22 mouse cellular contexts compared by ENCODE assay signal in genomic region chr3:156794610-156795009, GRCm38 (mm10).
A peak's percentile ranks its signal among the peaks of the same experiment; 100 is the strongest.
DNase-seq lines count a peak whose midpoint lies in the region; ATAC-seq and TF ChIP-seq lines count a peak whose summit lies in the region.
"Had no signal": no experiment of that assay in that cellular context is flagged by ENCODE, and none has a peak within 500 bp of the region (broad histone marks: within the 10 kb centered on the region; RNA-seq: fewer than 3 reads in every experiment).

No protein-coding gene starts in this region.

- no peak overlapping the region for H3K9ac ChIP-seq in kidney, embryonic 16.5 days (replicated peaks; ENCODE audit: low read length)
- H3K9ac ChIP-seq in embryonic facial prominence, embryonic 11.5 days (replicated peaks; ENCODE audit: low read length), result no peak overlapping the region
- H3K9ac ChIP-seq: embryonic facial prominence, embryonic 15.5 days; liver, embryonic 14.5 days; lung, embryonic 15.5 days; midbrain, embryonic 12.5 days; neural tube, embryonic 12.5 days; stomach, embryonic 15.5 days had no signal

- H3K27ac ChIP-seq in kidney, adult 2 months (ENCODE audit: insufficient read depth, low read depth, low read length), result 0 out of 2 replicates have a peak overlapping the region, but pooled peaks have one; percentile 35
- H3K27ac ChIP-seq in kidney, embryonic 16.5 days (ENCODE audit: low read length), result no peak overlapping the region
- H3K27ac ChIP-seq in embryonic facial prominence, embryonic 11.5 days (replicated peaks; ENCODE audit: low read depth, low read length), result no peak overlapping the region
- H3K27ac ChIP-seq: embryonic facial prominence, embryonic 15.5 days; hindbrain, embryonic 10.5 days; liver, embryonic 14.5 days; lung, embryonic 15.5 days; midbrain, embryonic 12.5 days; neural tube, embryonic 12.5 days; stomach, embryonic 15.5 days had no signal

- no peak overlapping the region for H3K4me3 ChIP-seq in kidney, adult 2 months (ENCODE audit: insufficient read depth, low read depth, low read length)
- no peak overlapping the region for H3K4me3 ChIP-seq in kidney, embryonic 16.5 days (ENCODE audit: low read length)
- no peak overlapping the region for H3K4me3 ChIP-seq in embryonic facial prominence, embryonic 11.5 days (ENCODE audit: low read depth, low read length)
- H3K4me3 ChIP-seq: embryonic facial prominence, embryonic 15.5 days; hindbrain, embryonic 10.5 days; lung, embryonic 15.5 days; midbrain, embryonic 12.5 days; neural tube, embryonic 12.5 days; stomach, embryonic 15.5 days had no signal

- no peak for TF ChIP-seq CTCF in kidney, adult 2 months (conservative IDR thresholded peaks at IDR 0.05; ENCODE audit: insufficient read depth, insufficient read length, low read depth, low read length)

- no peak for ATAC-seq in kidney, embryonic 16.5 days (ENCODE audit: low FRiP score, low TSS enrichment)
- ATAC-seq in embryonic facial prominence, embryonic 11.5 days (replicated peaks; ENCODE audit: insufficient number of reproducible peaks, low FRiP score, low TSS enrichment, low read depth), result no peak
- no peak for ATAC-seq in megakaryocyte, adult 5-6 weeks (ENCODE audit: poor library complexity, severe bottlenecking)
- no peak for ATAC-seq in granulocyte monocyte progenitor cell, adult 5-6 weeks (replicated peaks; ENCODE audit: poor library complexity, severe bottlenecking)
- ATAC-seq: forebrain, embryonic 16.5 days had no signal

- H3K9me3 ChIP-seq in kidney, embryonic 16.5 days (ENCODE audit: low read length), result no peaks in the 10 kb centered on the region
- H3K9me3 ChIP-seq in embryonic facial prominence, embryonic 11.5 days (replicated peaks; ENCODE audit: control insufficient read depth, low read length), result no peaks in the 10 kb centered on the region
- H3K9me3 ChIP-seq: embryonic facial prominence, embryonic 15.5 days; hindbrain, embryonic 10.5 days; lung, embryonic 15.5 days; midbrain, embryonic 12.5 days; neural tube, embryonic 12.5 days; stomach, embryonic 15.5 days had no signal

- WGBS in kidney, adult 2 months, result 10% methylated on average over 2 of the region's 2 CpGs
- WGBS in kidney, embryonic 16.5 days, result 48% methylated on average over 2 of the region's 2 CpGs
- 29% methylated on average over 2 of the region's 2 CpGs for WGBS in embryonic facial prominence, embryonic 11.5 days

- no peak overlapping the region for H3K4me2 ChIP-seq in kidney, embryonic 16.5 days (replicated peaks; ENCODE audit: low read depth, low read length)
- H3K4me2 ChIP-seq in embryonic facial prominence, embryonic 11.5 days (ENCODE audit: low read depth, low read length), result no peak overlapping the region
- H3K4me2 ChIP-seq: embryonic facial prominence, embryonic 15.5 days; lung, embryonic 15.5 days; midbrain, embryonic 12.5 days; neural tube, embryonic 12.5 days; stomach, embryonic 15.5 days had no signal

- no peaks in the 10 kb centered on the region; the same call in 1 of the 2 replicates for H3K4me1 ChIP-seq in kidney, adult 2 months (ENCODE audit: control insufficient read depth, insufficient read depth, low read length)
- no peaks in the 10 kb centered on the region for H3K4me1 ChIP-seq in kidney, embryonic 16.5 days (ENCODE audit: insufficient read depth, low read length)
- no peaks in the 10 kb centered on the region for H3K4me1 ChIP-seq in embryonic facial prominence, embryonic 11.5 days (ENCODE audit: control insufficient read depth, insufficient read depth, low read length)
- H3K4me1 ChIP-seq: embryonic facial prominence, embryonic 15.5 days; lung, embryonic 15.5 days; neural tube, embryonic 12.5 days; stomach, embryonic 15.5 days had no signal

- no peak for TF ChIP-seq POLR2A in kidney, adult 2 months (IDR thresholded peaks at IDR 0.05; ENCODE audit: low read depth, low read length)

- DNase-seq in kidney, adult 2 months, result peak; percentile 61
- peak; percentile 78 for DNase-seq in brain, adult 2 months (ENCODE audit: low read depth, low spot score)
- peak; percentile 42 to 56 for DNase-seq in cerebellum, adult 18-20 months
- peak; percentile 30 for DNase-seq in embryonic facial prominence, embryonic 11.5 days (ENCODE audit: low spot score)
- DNase-seq in layer of hippocampus, postnatal 36 days, result no peak
- DNase-seq: adrenal gland, adult 8-10 months; gastrocnemius, postnatal 25 days; lung, postnatal 4 days; right cerebral cortex, postnatal 14 days; spleen, adult 18-20 months; thymus, adult 18-20 months had no signal

- H3K27me3 ChIP-seq in kidney, adult 2 months (replicated peaks; ENCODE audit: control insufficient read depth, insufficient read depth, low read length), result no peaks in the 10 kb centered on the region
- H3K27me3 ChIP-seq in kidney, embryonic 16.5 days (ENCODE audit: insufficient read depth, low read length), result no peaks in the 10 kb centered on the region
- no peaks in the 10 kb centered on the region for H3K27me3 ChIP-seq in embryonic facial prominence, embryonic 11.5 days (ENCODE audit: control insufficient read depth, insufficient read depth, low read length)
- H3K27me3 ChIP-seq: embryonic facial prominence, embryonic 15.5 days; lung, embryonic 15.5 days; midbrain, embryonic 12.5 days; neural tube, embryonic 12.5 days; stomach, embryonic 15.5 days had no signal

- H3K36me3 ChIP-seq in kidney, adult 2 months (ENCODE audit: control insufficient read depth, insufficient read depth, low read length), result no peaks in the 10 kb centered on the region
- no peaks in the 10 kb centered on the region for H3K36me3 ChIP-seq in kidney, embryonic 16.5 days (ENCODE audit: insufficient read depth, low read length)
- no peaks in the 10 kb centered on the region for H3K36me3 ChIP-seq in embryonic facial prominence, embryonic 11.5 days (replicated peaks; ENCODE audit: control insufficient read depth, insufficient read depth, low read depth, low read length)
- H3K36me3 ChIP-seq: embryonic facial prominence, embryonic 15.5 days; hindbrain, embryonic 10.5 days; lung, embryonic 15.5 days; midbrain, embryonic 12.5 days; neural tube, embryonic 12.5 days; stomach, embryonic 15.5 days had no signal

Comparison
In these comparisons a context has a peak if more than half of its experiments do, and no peak if none do; other contexts are left out.
1. DNase-seq: peak in kidney, adult 2 months (single experiment), brain, adult 2 months (single experiment), cerebellum, adult 18-20 months (2 of 2) and embryonic facial prominence, embryonic 11.5 days (single experiment); none in layer of hippocampus, postnatal 36 days (0 of 2).